Mouse (Mus musculus) hindbrain, embryonic 13.5 days (tissue): ENCODE measurements around the gene Iltifb. TPM values are rescaled to one million over a fixed set of nuclear protein-coding genes. Genes with fewer than 3 reads are reported as not detected.
"Not testable (repeated sequence)": the region's sequence is repeated elsewhere in the genome, so short reads cannot be mapped to it uniquely, and the experiment has no call there.

Source experiments
- ATAC-seq: fragments of 200-750 bp; cut with Nextera tagmentation; 2 replicates; pipeline ENCODE4 v1.8.0; 2017; ENCODE audit warnings: moderate TSS enrichment; ENCODE audit not compliant: low FRiP score
- H3K27ac ChIP-seq: fragments of 300-500 bp; sonication (generic); 2 replicates; pipeline ENCODE4 v1.5.1; 2015; ENCODE audit warnings: inconsistent platforms, mild to moderate bottlenecking, moderate library complexity
- H3K27me3 ChIP-seq: fragments of 300-500 bp; sonication (generic); 2 replicates; pipeline ENCODE4 v1.6.1; 2015; ENCODE audit warnings: mild to moderate bottlenecking, inconsistent platforms
- H3K36me3 ChIP-seq: fragments of 300-500 bp; sonication (generic); 2 replicates; pipeline ENCODE4 v1.6.1; 2015; ENCODE audit warnings: mild to moderate bottlenecking, inconsistent platforms
- H3K4me1 ChIP-seq: fragments of 300-500 bp; sonication (generic); replicated peaks from 2 replicates; pipeline ENCODE4 v1.6.1; 2015; ENCODE audit warnings: inconsistent platforms
- H3K4me2 ChIP-seq: fragments of 300-500 bp; sonication (generic); 2 replicates; pipeline ENCODE4 v1.6.1; 2015; ENCODE audit warnings: inconsistent platforms, mild to moderate bottlenecking, moderate library complexity
- H3K4me3 ChIP-seq: fragments of 300-500 bp; sonication (generic); 2 replicates; pipeline ENCODE4 v1.5.1; 2015; ENCODE audit warnings: mild to moderate bottlenecking, inconsistent platforms
- H3K9ac ChIP-seq: fragments of 300-500 bp; sonication (generic); 2 replicates; pipeline ENCODE4 v1.6.1; 2015; ENCODE audit warnings: mild to moderate bottlenecking, inconsistent platforms
- H3K9me3 ChIP-seq: fragments of 300-500 bp; sonication (generic); 2 replicates; pipeline ENCODE4 v1.6.1; 2016; ENCODE audit warnings: inconsistent platforms
- WGBS: fragments of 180-500 bp; shearing (Covaris S2); methylation state at CpG from one replicate; pipeline ENCODE4 v1.1.7; 2015; 5-methylcytosine and 5-hydroxymethylcytosine counted together
- polyA plus RNA-seq: library from polyadenylated mRNA; unstranded; fragments of >200 nt; fragmentation: Nextera tagmentation; extraction: Ambion mirVana; gene quantifications from 2 replicates; pipeline ENCODE4 v1.2.1, GENCODE M21; 2015

Iltifb gene
- polyA plus RNA-seq, 1 experiment from 2014 or later: not detected

GRCm38 (mm10) chr10:118250852-118251295 is 44.0 kb downstream of the Iltifb start:
- peak; percentile 86 for ATAC-seq
- peak overlapping the region; percentile 66 for H3K27ac ChIP-seq
- H3K4me1 ChIP-seq: peaks cover 16% of the 10 kb centered on the region
- 42% methylated on average over 10 of the region's 10 CpGs for WGBS
- peak overlapping the region; percentile 41 for H3K4me2 ChIP-seq
- no peaks in the 10 kb centered on the region for H3K36me3 ChIP-seq
- H3K9ac ChIP-seq: no peak overlapping the region
- H3K9me3 ChIP-seq: no peaks in the 10 kb centered on the region
- no peak overlapping the region for H3K4me3 ChIP-seq
- no peaks in the 10 kb centered on the region for H3K27me3 ChIP-seq

GRCm38 (mm10) chr10:118249006-118249595 is 45.7 kb downstream of the Iltifb start:
- not testable (repeated sequence) for H3K9me3 ChIP-seq, H3K27ac ChIP-seq, H3K4me2 ChIP-seq, H3K9ac ChIP-seq, ATAC-seq, H3K27me3 ChIP-seq, H3K36me3 ChIP-seq, H3K4me3 ChIP-seq
- WGBS: 65% methylated on average over 11 of the region's 11 CpGs
- H3K4me1 ChIP-seq: peaks cover 16% of the 10 kb centered on the region

GRCm38 (mm10) chr10:118240680-118241079 is 54.2 kb downstream of the Iltifb start, which contains the start of gene Gm32717:
Gene Gm32717, minus strand, starts transcription at chr10:118240780.
- ATAC-seq, H3K4me3 ChIP-seq, H3K36me3 ChIP-seq, H3K4me2 ChIP-seq, H3K27me3 ChIP-seq, H3K9me3 ChIP-seq, H3K4me1 ChIP-seq, H3K9ac ChIP-seq, H3K27ac ChIP-seq: not testable (repeated sequence)
- no CpG with 5 or more reads among the region's 13 CpGs for WGBS

Other genes starting within 250 kb of the Iltifb start
- 36.6 and 37.1 TPM in 2 replicates for gene Mdm1, start 153.2 kb downstream of the Iltifb start, polyA plus RNA-seq
- not detected in 2 replicates for gene Il22, start 90.1 kb downstream of the Iltifb start, polyA plus RNA-seq
- 0.32 and 0.35 TPM in 2 replicates for gene Gm32717, start 54.3 kb downstream of the Iltifb start, polyA plus RNA-seq
- gene Gm32802, start 36.4 kb downstream of the Iltifb start, polyA plus RNA-seq: 0.32 and 0.35 TPM in 2 replicates
- gene Gm9040, start 31.9 kb upstream of the Iltifb start, polyA plus RNA-seq: 0.08 TPM in 1 of 2 replicates, not detected in the other
- gene Gm9044, start 37.4 kb upstream of the Iltifb start, polyA plus RNA-seq: 0.08 TPM in 1 of 2 replicates, not detected in the other
- 0.09 TPM in 1 of 2 replicates, not detected in the other for gene Gm9045, start 42.8 kb upstream of the Iltifb start, polyA plus RNA-seq
- gene Gm9046, start 48.2 kb upstream of the Iltifb start, polyA plus RNA-seq: not detected in 2 replicates
- not detected in 2 replicates for gene Gm9048, start 53.6 kb upstream of the Iltifb start, polyA plus RNA-seq
- gene Gm9049, start 59.1 kb upstream of the Iltifb start, polyA plus RNA-seq: 0.09 TPM in 1 of 2 replicates, not detected in the other
- gene Ifng, start 146.0 kb upstream of the Iltifb start, polyA plus RNA-seq: not detected in 2 replicates